Mouse (Mus musculus) heart, embryonic 12.5 days (tissue): ENCODE results near the gene Ascc3. TPM values are rescaled to one million over a fixed set of nuclear protein-coding genes. Genes with fewer than 3 reads are reported as not detected.

Source experiments
- ATAC-seq: fragments of 200-750 bp; cut with Nextera tagmentation; 2 replicates; pipeline ENCODE4 v1.8.0; 2017; ENCODE audit warnings: moderate TSS enrichment, moderate library complexity; ENCODE audit not compliant: insufficient number of reproducible peaks, low FRiP score
- H3K27ac ChIP-seq: fragments of 300-500 bp; sonication (generic); 2 replicates; pipeline ENCODE4 v1.5.1; 2016; ENCODE audit warnings: mild to moderate bottlenecking, moderate library complexity; ENCODE audit not compliant: poor library complexity, severe bottlenecking
- H3K27me3 ChIP-seq: fragments of 300-500 bp; sonication (generic); replicated peaks from 2 replicates; pipeline ENCODE4 v1.6.1; 2016; ENCODE audit warnings: mild to moderate bottlenecking, moderate library complexity
- H3K36me3 ChIP-seq: fragments of 300-500 bp; sonication (generic); 2 replicates; pipeline ENCODE4 v1.6.1; 2016; ENCODE audit warnings: mild to moderate bottlenecking, moderate library complexity
- H3K4me1 ChIP-seq: fragments of 300-500 bp; sonication (generic); replicated peaks from 2 replicates; pipeline ENCODE4 v1.6.1; 2016; ENCODE audit warnings: mild to moderate bottlenecking
- H3K4me2 ChIP-seq: fragments of 300-500 bp; sonication (generic); 2 replicates; pipeline ENCODE4 v1.6.1; 2016; ENCODE audit warnings: mild to moderate bottlenecking, moderate library complexity
- H3K4me3 ChIP-seq: fragments of 300-500 bp; sonication (generic); 2 replicates; pipeline ENCODE4 v1.5.1; 2016; ENCODE audit warnings: mild to moderate bottlenecking
- H3K9ac ChIP-seq: fragments of 300-500 bp; sonication (generic); 2 replicates; pipeline ENCODE4 v1.6.1; 2016; ENCODE audit warnings: mild to moderate bottlenecking, moderate library complexity
- H3K9me3 ChIP-seq: fragments of 300-500 bp; sonication (generic); replicated peaks from 2 replicates; pipeline ENCODE4 v1.6.1; 2016; ENCODE audit warnings: mild to moderate bottlenecking, moderate library complexity
- WGBS: fragments of 180-500 bp; shearing (Covaris S2); methylation state at CpG from one replicate; pipeline ENCODE4 v1.1.7; 2016; 5-methylcytosine and 5-hydroxymethylcytosine counted together
- polyA plus RNA-seq: library from polyadenylated mRNA; unstranded; fragments of >200 nt; fragmentation: Nextera tagmentation; extraction: Ambion mirVana; gene quantifications from 2 replicates; pipeline ENCODE4 v1.2.1, GENCODE M21; 2016

Ascc3 gene
- polyA plus RNA-seq, 1 experiment from 2014 or later, result 23.1 TPM

- 93% methylated on average over 3 of the region's 3 CpGs for WGBS
- no peaks in the 10 kb centered on the region for H3K4me1 ChIP-seq
- H3K27ac ChIP-seq, result no peak overlapping the region
- no peak overlapping the region for H3K9ac ChIP-seq
- H3K4me2 ChIP-seq, result no peak overlapping the region
- no peaks in the 10 kb centered on the region for H3K9me3 ChIP-seq
- H3K36me3 ChIP-seq, result peaks cover 8% of the 10 kb centered on the region; the same call in 1 of the 2 replicates
- ATAC-seq, result no peak
- no peak overlapping the region for H3K4me3 ChIP-seq
- no peaks in the 10 kb centered on the region for H3K27me3 ChIP-seq
Observed at GRCm38 (mm10) chr10:50843363-50843762, 250.9 kb downstream of the Ascc3 start.

GRCm38 (mm10) chr10:50868202-50868601, 275.7 kb downstream of the Ascc3 start:
- Histone ChIP-seq H3K4me2 (no peak overlapping the region), H3K9me3 (no peaks in the 10 kb centered on the region), H3K9ac (no peak overlapping the region), H3K36me3 (no peaks in the 10 kb centered on the region), H3K27me3 (no peaks in the 10 kb centered on the region), H3K4me1 (no peaks in the 10 kb centered on the region), H3K27ac (no peak overlapping the region), H3K4me3 (no peak overlapping the region)
- no peak for ATAC-seq
- WGBS, result 74% methylated on average over 4 of the region's 4 CpGs

GRCm38 (mm10) chr10:50876952-50877351, 284.5 kb downstream of the Ascc3 start:
- WGBS, result 78% methylated on average over 5 of the region's 5 CpGs
- no peak overlapping the region for H3K4me2 ChIP-seq
- H3K4me1 ChIP-seq, result no peaks in the 10 kb centered on the region
- no peak overlapping the region for H3K9ac ChIP-seq
- no peak overlapping the region for H3K4me3 ChIP-seq
- H3K9me3 ChIP-seq, result no peaks in the 10 kb centered on the region
- ATAC-seq, result no peak
- H3K27ac ChIP-seq, result no peak overlapping the region
- no peaks in the 10 kb centered on the region for H3K27me3 ChIP-seq
- H3K36me3 ChIP-seq, result no peaks in the 10 kb centered on the region

GRCm38 (mm10) chr10:50881476-50882069, 289.1 kb downstream of the Ascc3 start:
- WGBS, result 16% methylated on average over 2 of the region's 2 CpGs
- no peaks in the 10 kb centered on the region for H3K4me1 ChIP-seq
- no peaks in the 10 kb centered on the region for H3K36me3 ChIP-seq
- no peak overlapping the region for H3K9ac ChIP-seq
- no peak overlapping the region for H3K4me3 ChIP-seq
- no peak overlapping the region for H3K27ac ChIP-seq
- H3K9me3 ChIP-seq, result no peaks in the 10 kb centered on the region
- H3K27me3 ChIP-seq, result 0 out of 2 replicates have a peak, but pooled peaks cover 6% of the 10 kb centered on the region
- no peak overlapping the region for H3K4me2 ChIP-seq
- ATAC-seq, result no peak

GRCm38 (mm10) chr10:50882366-50882765, 289.9 kb downstream of the Ascc3 start:
- Histone ChIP-seq H3K27ac (no peak overlapping the region), H3K27me3 (0 out of 2 replicates have a peak, but pooled peaks cover 6% of the 10 kb centered on the region), H3K4me3 (no peak overlapping the region), H3K36me3 (no peaks in the 10 kb centered on the region), H3K4me1 (no peaks in the 10 kb centered on the region), H3K9ac (no peak overlapping the region), H3K9me3 (no peaks in the 10 kb centered on the region), H3K4me2 (no peak overlapping the region)
- 79% methylated on average over 2 of the region's 2 CpGs for WGBS
- no peak for ATAC-seq

- no peak overlapping the region for H3K4me3 ChIP-seq
- no peak overlapping the region for H3K4me2 ChIP-seq
- no peaks in the 10 kb centered on the region for H3K36me3 ChIP-seq
- H3K9me3 ChIP-seq, result no peaks in the 10 kb centered on the region
- 54% methylated on average over 4 of the region's 4 CpGs for WGBS
- H3K27me3 ChIP-seq, result peaks cover 36% of the 10 kb centered on the region
- no peaks in the 10 kb centered on the region for H3K4me1 ChIP-seq
- no peak for ATAC-seq
- H3K9ac ChIP-seq, result no peak overlapping the region
- no peak overlapping the region for H3K27ac ChIP-seq
Observed at GRCm38 (mm10) chr10:50886305-50886704, 293.8 kb downstream of the Ascc3 start.

GRCm38 (mm10) chr10:50890621-50891020, 298.2 kb downstream of the Ascc3 start:
- Histone ChIP-seq H3K36me3 (no peaks in the 10 kb centered on the region), H3K9me3 (no peaks in the 10 kb centered on the region), H3K4me1 (peaks cover 21% of the 10 kb centered on the region), H3K27me3 (peaks cover 73% of the 10 kb centered on the region), H3K27ac (no peak overlapping the region), H3K9ac (no peak overlapping the region), H3K4me3 (no peak overlapping the region), H3K4me2 (no peak overlapping the region)
- no peak for ATAC-seq
- WGBS, result 15% methylated on average over 6 of the region's 6 CpGs

- Histone ChIP-seq H3K27ac (no peak overlapping the region), H3K36me3 (no peaks in the 10 kb centered on the region), H3K4me1 (peaks cover 21% of the 10 kb centered on the region), H3K4me3 (no peak overlapping the region), H3K27me3 (peaks cover 77% of the 10 kb centered on the region), H3K9me3 (no peaks in the 10 kb centered on the region), H3K4me2 (peak overlapping the region; percentile 1), H3K9ac (no peak overlapping the region)
- no peak for ATAC-seq
- WGBS, result under 1% methylated on average over 26 of the region's 26 CpGs
Observed at GRCm38 (mm10) chr10:50891876-50892711, 299.6 kb downstream of the Ascc3 start.

- H3K4me2 ChIP-seq, result peak overlapping the region; percentile 1; the same call in 1 of the 2 replicates
- no peak overlapping the region for H3K4me3 ChIP-seq
- ATAC-seq, result no peak
- H3K9me3 ChIP-seq, result no peaks in the 10 kb centered on the region
- no peak overlapping the region for H3K9ac ChIP-seq
- no peaks in the 10 kb centered on the region for H3K36me3 ChIP-seq
- under 1% methylated on average over 15 of the region's 15 CpGs for WGBS
- H3K27ac ChIP-seq, result no peak overlapping the region
- H3K27me3 ChIP-seq, result peaks cover 77% of the 10 kb centered on the region
- H3K4me1 ChIP-seq, result peaks cover 21% of the 10 kb centered on the region
Observed at GRCm38 (mm10) chr10:50892751-50893320, 300.4 kb downstream of the Ascc3 start.

GRCm38 (mm10) chr10:50893546-50893945, 301.1 kb downstream of the Ascc3 start:
- WGBS, result 4% methylated on average over 10 of the region's 10 CpGs
- peaks cover 74% of the 10 kb centered on the region for H3K27me3 ChIP-seq
- no peak for ATAC-seq
- H3K9me3 ChIP-seq, result no peaks in the 10 kb centered on the region
- H3K4me3 ChIP-seq, result no peak overlapping the region
- H3K36me3 ChIP-seq, result no peaks in the 10 kb centered on the region
- H3K9ac ChIP-seq, result no peak overlapping the region
- H3K4me1 ChIP-seq, result peaks cover 21% of the 10 kb centered on the region
- H3K4me2 ChIP-seq, result no peak overlapping the region
- H3K27ac ChIP-seq, result no peak overlapping the region
